Mouse (Mus musculus) erythroblast, adult 5-6 weeks (primary cell): Measurements from ENCODE around the gene Tmprss9. TPM values are rescaled to one million over a fixed set of nuclear protein-coding genes. Genes with fewer than 3 reads are reported as not detected.

Experiments used
- ATAC-seq: replicated peaks from 2 replicates; pipeline ENCODE4 v1.8.0; 2016; ENCODE audit warnings: moderate number of reproducible peaks, mild to moderate bottlenecking, moderate TSS enrichment, inconsistent platforms; ENCODE audit not compliant: poor library complexity, low FRiP score, severe bottlenecking
- total RNA-seq, 2 experiments: library from RNA; stranded (forward) in 1 of 2; stranded (reverse) in 1 of 2; fragments of 150-400 nt in 1 of 2; fragments of 200-764, 138-1000 nt in 1 of 2; gene quantifications; 2 replicates each; pipeline versions ENCODE4 v1.2.3 to v1.2.4; 2015 to 2017; ENCODE audit warnings: low replicate concordance in 2 of 2

Tmprss9 gene
- total RNA-seq, 2 experiments from 2014 or later = 0.17 TPM; not detected in 1

DNA sequence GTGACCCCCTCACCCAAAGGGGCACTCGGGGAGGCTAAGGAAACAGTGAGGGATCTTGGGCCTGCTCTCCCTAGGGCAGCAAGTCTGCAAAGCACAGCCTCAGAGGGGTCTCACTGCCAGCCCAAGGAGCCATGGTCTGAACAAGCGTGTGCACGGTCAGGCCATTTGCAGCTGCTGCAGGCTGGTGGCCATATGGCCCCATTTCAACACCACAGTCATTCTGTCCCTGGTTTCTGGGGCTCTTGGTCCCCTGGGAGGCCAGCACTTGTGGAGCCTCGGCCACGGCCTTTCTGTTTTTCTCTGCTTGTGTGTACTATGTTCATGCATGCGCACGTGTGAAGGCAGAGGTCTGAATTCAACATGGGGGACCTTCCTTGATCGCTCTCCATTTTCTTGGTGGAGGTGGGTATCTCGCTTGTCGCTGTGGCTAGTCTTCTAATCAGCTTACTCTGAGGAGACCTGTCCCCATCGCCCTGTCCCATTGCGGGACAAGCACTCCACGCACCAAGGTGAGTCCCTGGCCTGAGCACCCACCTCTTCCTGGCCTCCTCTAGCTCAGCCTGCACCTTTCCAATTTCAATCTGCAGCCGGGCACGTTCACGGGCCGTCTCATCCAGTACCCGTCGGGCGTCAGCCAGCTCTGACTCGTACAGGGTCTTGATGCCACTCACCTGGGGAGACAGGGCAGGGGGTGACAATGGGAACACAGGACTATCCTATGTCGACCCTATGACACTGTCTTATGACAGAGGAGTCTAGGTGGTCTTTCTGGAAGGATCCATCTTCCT, 37.9 kb downstream of the Tmprss9 start:
- ATAC-seq = no peak

GRCm38 (mm10) chr10:80911354-80911753, 39.7 kb downstream of the Tmprss9 start:
- no peak for ATAC-seq

GRCm38 (mm10) chr10:80911891-80912290, 40.2 kb downstream of the Tmprss9 start:
- no peak for ATAC-seq

DNA sequence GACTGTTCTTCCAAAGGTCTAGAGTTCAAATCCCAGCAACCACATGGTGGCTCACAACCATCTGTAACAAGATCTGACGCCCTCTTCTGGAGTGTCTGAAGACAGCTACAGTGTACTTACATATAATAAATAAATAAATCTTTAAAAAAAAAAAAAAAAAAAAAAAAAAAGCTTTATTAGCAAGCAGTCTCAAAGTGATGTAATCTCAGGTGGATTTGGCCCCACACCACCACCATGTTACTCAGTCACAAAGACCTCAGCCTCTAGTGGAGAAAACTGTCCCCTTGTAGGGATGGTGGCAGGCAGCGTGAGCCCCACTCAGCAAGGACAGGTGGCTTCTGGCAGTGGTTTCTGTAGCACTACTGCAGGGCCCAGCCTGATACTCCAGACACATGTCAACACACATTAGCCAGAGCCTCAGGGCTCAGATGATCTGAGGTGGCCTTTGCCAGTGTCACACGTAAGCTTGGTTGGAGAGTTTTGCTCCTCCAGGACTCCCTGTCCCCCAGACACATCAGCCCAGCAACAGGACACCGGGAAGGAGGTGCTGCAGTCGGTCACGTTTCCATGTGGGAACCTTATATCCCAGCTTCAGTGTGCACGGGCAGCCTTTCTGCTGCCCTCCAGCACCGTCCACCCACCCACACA, 41.8 kb downstream of the Tmprss9 start:
- no peak for ATAC-seq

DNA sequence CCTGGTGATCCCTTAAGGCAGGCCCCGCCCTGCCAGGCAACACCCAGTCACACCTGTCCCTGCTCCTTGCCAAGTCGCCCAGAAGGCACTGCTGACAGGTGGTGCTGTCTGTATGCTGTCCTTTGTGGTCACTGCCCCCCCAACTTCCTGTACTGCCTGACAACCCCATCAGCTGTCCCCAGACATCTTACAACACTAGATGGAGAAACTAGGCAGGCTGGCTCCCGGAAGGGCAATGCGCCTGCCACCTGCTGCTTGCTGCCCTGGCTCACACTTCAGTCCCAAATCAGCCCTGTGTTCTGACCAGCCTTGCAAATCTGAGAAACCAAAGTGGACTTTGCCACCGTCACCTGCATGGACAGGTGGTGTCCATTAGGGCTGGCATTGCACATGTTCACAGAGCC, 42.6 kb downstream of the Tmprss9 start:
- no peak for ATAC-seq

DNA sequence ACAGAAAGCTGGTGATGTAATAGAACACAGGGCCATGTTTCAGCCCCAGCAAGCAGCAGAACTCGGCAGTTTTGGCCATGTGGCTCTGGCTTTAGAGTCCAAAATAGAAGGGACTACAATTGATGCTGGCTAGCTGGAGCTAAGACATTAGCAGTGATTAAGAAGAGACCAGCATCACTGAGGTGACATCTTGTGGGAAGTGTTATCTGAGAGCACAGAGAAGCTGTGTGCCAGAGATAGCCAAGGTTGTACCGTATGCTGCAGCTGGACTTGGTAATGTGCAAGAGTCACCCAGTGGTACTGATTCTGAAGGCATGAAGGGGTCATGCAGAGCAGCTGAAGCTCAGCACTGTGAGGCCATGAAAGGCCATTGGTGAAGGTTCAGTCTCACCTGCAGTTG, 43.6 kb downstream of the Tmprss9 start:
- no peak for ATAC-seq

- ATAC-seq = no peak
Measured at GRCm38 (mm10) chr10:80915736-80916135, 44.1 kb downstream of the Tmprss9 start.

DNA sequence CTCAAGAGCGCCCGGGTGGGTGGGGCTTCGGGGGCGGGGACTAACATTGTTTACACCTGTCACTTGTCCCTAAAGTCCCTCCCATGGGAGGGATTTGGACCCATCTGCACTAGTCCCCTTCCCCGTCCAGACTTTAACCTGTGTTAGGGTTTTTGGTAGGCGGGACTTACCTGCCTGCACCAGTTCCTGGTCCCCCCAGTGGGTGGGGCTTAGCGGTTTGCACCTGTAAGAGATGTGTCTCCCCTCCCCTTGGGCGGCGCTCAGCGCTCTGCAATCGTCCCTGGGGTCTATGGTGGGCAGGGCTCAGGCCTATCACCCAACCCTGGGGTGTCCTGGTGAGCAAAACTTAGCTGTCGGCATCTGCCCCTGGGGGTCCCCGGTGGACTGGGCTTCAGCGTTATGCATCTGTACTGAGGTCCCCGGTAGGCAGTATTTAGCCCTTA, 45.7 kb downstream of the Tmprss9 start:
- ATAC-seq = no peak

- ATAC-seq = no peak
Measured at GRCm38 (mm10) chr10:80917779-80918434, 46.3 kb downstream of the Tmprss9 start, which contains the start of gene Lmnb2. TSS of gene Lmnb2 (minus strand) at chr10:80918245.

DNA sequence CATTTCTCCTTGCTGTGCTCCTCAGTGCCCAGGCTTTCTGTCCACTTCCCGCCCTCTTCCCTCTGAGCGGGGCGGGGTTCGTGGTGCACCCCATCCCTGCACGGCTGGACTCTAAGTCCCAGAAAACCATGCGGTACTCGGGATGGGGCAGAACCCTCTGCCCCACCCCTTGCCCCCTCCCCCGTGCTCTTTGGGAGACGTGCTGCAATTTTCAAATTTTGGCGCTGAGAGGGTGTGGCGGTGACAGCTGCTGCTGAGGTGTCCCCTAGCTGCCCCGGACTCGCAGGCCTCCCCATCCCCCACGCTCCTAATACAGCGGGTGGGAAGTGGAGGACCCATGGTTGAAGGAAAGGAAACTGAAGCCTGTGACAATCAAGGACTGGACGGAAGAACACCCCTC, 50.3 kb downstream of the Tmprss9 start:
- ATAC-seq = no peak

DNA sequence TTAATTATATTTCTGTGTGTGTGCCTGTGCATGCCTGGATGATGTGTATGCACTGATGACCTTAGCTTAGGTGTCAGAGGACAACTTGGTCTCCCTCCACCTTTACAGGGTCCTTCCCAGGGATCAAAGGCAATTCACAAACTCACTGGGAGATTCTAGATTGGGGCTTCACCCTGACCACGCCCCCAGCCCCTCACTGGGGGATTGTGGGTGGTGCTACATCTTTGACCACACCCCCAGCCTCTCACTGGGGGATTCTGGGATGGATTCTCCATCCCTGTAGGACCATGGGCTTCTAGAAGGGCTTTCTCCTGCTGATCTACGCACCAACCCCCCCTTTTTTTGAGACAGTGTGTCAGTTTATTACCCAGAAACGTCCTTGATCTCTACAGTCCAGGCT, 53.8 kb downstream of the Tmprss9 start:
- no peak for ATAC-seq

- ATAC-seq = peak; percentile 40; the same call in 1 of the 2 replicates
Measured at GRCm38 (mm10) chr10:80928586-80929298, 57.1 kb downstream of the Tmprss9 start.

GRCm38 (mm10) chr10:80929299-80930226, 57.9 kb downstream of the Tmprss9 start, which contains the start of gene Gadd45b:
TSS of gene Gadd45b (plus strand) at chr10:80930073.
- ATAC-seq = peak; percentile 95

- ATAC-seq = 0 out of 2 replicates have a peak, but pooled peaks have one; percentile 7
Measured at GRCm38 (mm10) chr10:80930361-80931152, 58.9 kb downstream of the Tmprss9 start.

DNA sequence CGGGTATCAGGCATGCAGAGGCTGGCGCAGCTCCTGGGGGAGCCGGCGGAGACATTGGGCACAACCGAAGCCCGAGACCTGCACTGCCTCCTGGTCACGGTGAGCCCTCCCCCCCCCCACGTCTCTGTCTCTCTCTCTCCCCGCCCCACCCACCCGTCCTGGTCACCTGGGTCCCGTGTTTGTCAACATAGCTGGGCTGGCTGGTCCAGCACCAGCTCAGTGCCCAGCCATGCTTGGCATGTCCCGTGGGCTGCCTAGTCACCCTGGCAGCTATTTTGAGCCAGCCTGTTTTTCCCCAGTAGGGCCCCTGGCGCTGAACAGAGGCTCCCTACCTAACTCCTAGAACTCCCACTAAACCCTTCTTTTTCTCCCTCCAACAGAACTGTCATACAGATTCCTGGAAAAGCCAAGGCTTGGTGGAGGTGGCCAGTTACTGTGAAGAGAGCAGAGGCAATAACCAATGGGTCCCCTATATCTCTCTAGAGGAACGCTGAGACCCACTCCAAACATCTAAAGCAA, 59.6 kb downstream of the Tmprss9 start:
- ATAC-seq = no peak

DNA sequence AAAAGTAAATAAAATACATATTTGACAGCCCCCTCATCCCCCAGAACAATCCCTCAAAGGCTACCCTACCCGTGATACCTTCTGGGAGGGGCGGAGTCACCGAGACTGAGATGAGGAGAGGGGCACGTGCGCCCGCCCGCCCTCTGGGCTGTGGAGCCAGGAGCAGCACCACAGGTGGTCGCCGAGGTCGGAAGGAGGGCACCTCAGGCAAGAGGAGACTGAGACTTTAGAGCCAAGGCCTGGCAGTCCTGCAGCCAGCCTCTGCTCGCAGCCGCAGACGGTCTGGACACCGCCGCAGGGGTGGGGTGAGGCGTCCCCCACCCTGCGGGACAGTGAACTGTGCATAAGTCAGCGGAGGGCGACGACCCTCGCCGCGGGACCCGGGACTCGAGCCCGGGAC, 60.0 kb downstream of the Tmprss9 start:
- no peak for ATAC-seq

DNA sequence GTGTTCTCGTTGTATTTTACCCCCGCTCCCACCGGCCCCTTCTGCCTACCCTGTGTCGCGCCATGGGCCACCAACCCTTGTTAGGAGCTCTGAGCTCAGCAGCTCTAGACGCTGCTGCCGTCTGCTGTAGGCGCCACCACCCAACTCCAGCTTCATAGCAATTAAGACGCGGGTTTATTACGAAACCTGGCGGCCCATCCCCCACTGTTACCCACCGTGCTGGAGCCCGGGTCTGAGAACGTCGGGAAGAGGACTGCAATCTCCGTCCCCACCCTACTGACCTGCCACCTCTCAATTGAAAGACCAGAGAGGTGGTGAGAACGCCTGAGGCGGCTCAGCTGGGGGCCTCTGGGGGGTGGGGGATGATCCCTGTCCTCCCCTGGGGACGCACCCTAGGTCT, 60.6 kb downstream of the Tmprss9 start:
- no peak for ATAC-seq
